Mouse (Mus musculus) ES-E14 (cell line): ENCODE results near the gene Fam3b. TPM values are rescaled to one million over a fixed set of nuclear protein-coding genes. Genes with fewer than 3 reads are reported as not detected.

Source experiments
- DNase-seq: peaks from one replicate; pipeline ENCODE4 v3.0.0-alpha.2; 2013; ENCODE audit warnings: low read depth, low spot score
- H3K27ac ChIP-seq: 2 replicates; pipeline ENCODE4 v1.5.1; 2012; ENCODE audit warnings: low read depth, mild to moderate bottlenecking, low read length, moderate library complexity, mixed read lengths; ENCODE audit not compliant: poor library complexity, insufficient read depth, severe bottlenecking
- H3K36me3 ChIP-seq: 2 replicates; pipeline ENCODE4 v1.6.1; 2012; ENCODE audit warnings: mild to moderate bottlenecking, low read length, moderate library complexity, mixed read lengths; ENCODE audit not compliant: control insufficient read depth, poor library complexity, insufficient read depth, severe bottlenecking
- H3K4me1 ChIP-seq, 2 experiments: fragments of 150-350 bp in 1 of 2; sonication (generic) in 1 of 2; 2 replicates each; pipeline ENCODE4 v1.6.1; 2012; ENCODE audit warnings: low read length in 2 of 2, mild to moderate bottlenecking in 1 of 2, mixed read lengths in 1 of 2; ENCODE audit not compliant: control insufficient read depth in 2 of 2, insufficient read depth in 2 of 2, poor library complexity in 1 of 2
- H3K4me3 ChIP-seq, 2 experiments: fragments of 150-350 bp in 1 of 2; sonication (generic) in 1 of 2; 2 replicates each; pipeline ENCODE4 v1.5.1; 2012; ENCODE audit warnings: low read length in 2 of 2, low read depth in 1 of 2, mild to moderate bottlenecking in 1 of 2, mixed read lengths in 1 of 2; ENCODE audit not compliant: insufficient read depth in 1 of 2, poor library complexity in 1 of 2, severe bottlenecking in 1 of 2
- H3K9ac ChIP-seq: 2 replicates; pipeline ENCODE4 v1.6.1; 2012; ENCODE audit warnings: low read depth, mild to moderate bottlenecking, low read length, mixed read lengths; ENCODE audit not compliant: poor library complexity, insufficient read depth, severe bottlenecking
- H3K9me3 ChIP-seq: fragments of 150-350 bp; sonication (generic); 2 replicates; pipeline ENCODE4 v1.6.1; 2012; ENCODE audit warnings: low read depth, mild to moderate bottlenecking, low read length; ENCODE audit not compliant: control insufficient read depth, insufficient read depth
- CHD2 ChIP-seq: IDR thresholded peaks from 2 replicates; pipeline ENCODE4 v1.6.1; 2014; ENCODE audit warnings: mild to moderate bottlenecking, low read depth, low read length, inconsistent platforms
- HCFC1 ChIP-seq: IDR thresholded peaks from 2 replicates; pipeline ENCODE4 v1.6.1; 2012; ENCODE audit warnings: low read length, inconsistent platforms, borderline replicate concordance; ENCODE audit not compliant: insufficient read depth
- MAFK ChIP-seq: IDR thresholded peaks from 2 replicates; pipeline ENCODE4 v1.6.1; 2014; ENCODE audit warnings: mild to moderate bottlenecking, low read depth, low read length, inconsistent platforms; ENCODE audit not compliant: insufficient read depth
- ZC3H11A ChIP-seq: IDR thresholded peaks from 2 replicates; pipeline ENCODE4 v1.6.1; 2012; ENCODE audit warnings: low read depth, mild to moderate bottlenecking, inconsistent platforms, low read length, borderline replicate concordance
- ZNF384 ChIP-seq: IDR thresholded peaks from 2 replicates; pipeline ENCODE4 v1.6.1; 2012; ENCODE audit warnings: low read depth, low read length, inconsistent platforms
- in situ Hi-C, 2 experiments: fragments of 600-800 bp; cut with MboI; formaldehyde crosslinking; loops; one replicate each; pipeline ENCODE4 v1.15.1; 2025; ENCODE audit warnings: low sequenced_read_pairs in 2 of 2, inconsistent platforms in 1 of 2; ENCODE audit not compliant: unreplicated experiment in 2 of 2
- total RNA-seq: library from RNA; depleted of rRNA; stranded (reverse); fragments of 300-350 nt; gene quantifications from 2 replicates; pipeline ENCODE4 v1.2.3, GENCODE M21; 2012

The Fam3b gene
- total RNA-seq, 1 experiment: 2.5 TPM

DNA sequence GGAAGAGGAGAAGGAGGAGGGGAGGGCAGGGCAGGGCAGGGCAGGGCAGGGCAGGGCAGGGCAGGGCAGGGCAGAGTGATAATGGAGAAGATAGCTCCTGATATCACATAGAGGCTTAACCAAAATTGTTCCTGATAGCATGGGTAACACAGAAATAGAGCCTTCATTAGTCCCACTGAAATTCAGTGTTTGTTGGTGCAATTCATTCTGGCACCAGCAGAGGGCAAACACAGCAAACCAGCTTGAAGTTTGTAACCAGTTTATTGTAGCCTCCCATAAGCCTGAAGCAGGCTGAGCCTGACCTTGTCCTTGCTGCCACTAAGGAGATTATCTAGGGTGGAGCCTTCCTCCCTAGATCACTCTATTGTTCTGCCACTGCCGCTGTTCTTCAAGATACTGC lies 8.4 kb upstream of the Fam3b start:
- in situ Hi-C loops: no loop called here
- Histone ChIP-seq H3K36me3 (no peaks in the 10 kb centered on the region), H3K9me3 (no peaks in the 10 kb centered on the region), H3K4me3 (no peak overlapping the region), H3K27ac (no peak overlapping the region), H3K9ac (no peak overlapping the region), H3K4me1 (peaks cover 2% of the 10 kb centered on the region in 2 experiments; a peak in 1 of 4 replicates)
- peak; percentile 76 for DNase-seq
- TF ChIP-seq HCFC1 (no peak), MAFK (no peak), ZC3H11A (peak; percentile 16; the same call in 1 of the 2 replicates)

DNA sequence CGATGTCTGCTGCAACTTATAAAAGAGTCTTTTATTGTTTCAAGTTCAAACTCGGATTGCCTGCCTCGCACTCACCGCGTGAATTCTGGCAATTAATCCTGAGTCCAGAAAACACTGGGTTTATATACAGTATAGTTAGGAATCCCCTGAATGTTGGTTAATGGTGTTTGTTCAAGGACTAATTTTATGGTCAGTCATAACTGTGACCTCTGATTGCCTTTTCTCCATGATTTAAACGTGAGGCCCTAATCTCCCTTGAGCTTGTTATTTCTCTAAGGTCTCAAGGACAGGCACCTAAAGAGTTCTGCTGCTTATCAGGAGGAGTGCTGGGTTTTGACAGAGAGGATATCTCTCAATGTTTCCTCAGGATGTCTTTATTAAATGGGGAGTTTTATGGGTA lies 7.4 kb upstream of the Fam3b start:
- Histone ChIP-seq H3K4me1 (peaks cover 2% of the 10 kb centered on the region in 2 experiments; a peak in 1 of 4 replicates), H3K27ac (no peak overlapping the region), H3K9me3 (no peaks in the 10 kb centered on the region), H3K36me3 (no peaks in the 10 kb centered on the region), H3K4me3 (no peak overlapping the region), H3K9ac (no peak overlapping the region)
- no peak for DNase-seq
- in situ Hi-C loops: no loop called here
- no peak for TF ChIP-seq CHD2
- TF ChIP-seq ZNF384: no peak
- TF ChIP-seq MAFK: no peak
- TF ChIP-seq HCFC1: no peak
- no peak for TF ChIP-seq ZC3H11A

DNA sequence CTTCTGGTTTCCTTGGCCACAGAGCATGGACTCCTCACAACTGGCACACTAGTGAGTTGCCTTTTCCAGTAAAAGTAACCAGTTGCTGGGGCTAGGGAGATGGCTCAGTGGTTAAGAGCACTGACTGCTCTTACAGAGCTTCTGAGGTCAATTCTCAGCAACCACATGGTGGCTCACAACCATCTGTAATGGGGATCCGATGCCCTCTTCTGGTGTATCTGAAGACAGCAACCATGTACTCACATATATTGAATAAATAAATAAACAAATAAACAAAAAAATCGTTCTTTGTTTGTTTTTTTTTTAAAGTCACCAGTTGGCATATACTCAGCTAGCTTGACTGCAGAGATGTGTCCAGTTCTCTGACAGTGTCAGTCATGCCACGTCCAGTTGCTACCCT lies 1.7 kb upstream of the Fam3b start:
- in situ Hi-C loops: loop anchor here in 1 of 2 experiments (10.0 kb wide), 1 partner anchor 202 kb away; no protein-coding TSS in a partner anchor
- H3K27ac ChIP-seq: no peak overlapping the region
- no peak for DNase-seq

DNA sequence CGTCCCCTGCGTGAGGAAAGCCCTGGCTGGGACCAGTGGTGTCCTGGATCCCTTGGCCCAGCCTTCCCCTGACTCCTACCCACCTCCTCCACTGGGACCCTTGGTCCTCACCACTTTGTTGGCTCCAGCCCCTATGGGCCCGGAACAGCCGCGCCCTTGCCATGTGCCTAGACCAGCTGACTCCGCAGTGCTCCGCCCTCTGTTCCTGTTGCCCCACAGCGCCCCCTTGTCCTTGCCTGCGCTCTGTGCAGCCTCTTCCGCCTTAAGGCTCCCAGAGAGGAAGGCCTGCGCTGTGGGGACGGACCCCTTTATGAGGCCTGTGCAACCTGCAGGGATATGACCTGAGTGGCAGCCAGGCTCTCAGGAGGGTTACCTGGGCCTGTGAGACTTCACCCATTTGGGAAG lies 2.3 kb downstream of the Fam3b start:
- in situ Hi-C loops: loop anchor here in 1 of 2 experiments (10.0 kb wide), 1 partner anchor 198 kb away; no protein-coding TSS in a partner anchor
- Histone ChIP-seq H3K27ac (no peak overlapping the region), H3K4me1 (0 out of 4 replicates have a peak, but pooled peaks cover 0 to 2% of the 10 kb centered on the region in 2 experiments), H3K36me3 (no peaks in the 10 kb centered on the region), H3K4me3 (0 out of 4 replicates have a peak overlapping the region, but pooled peaks of 1 of the 2 experiments have one; percentile 10), H3K9me3 (no peaks in the 10 kb centered on the region), H3K9ac (no peak overlapping the region)
- peak; percentile 49 for DNase-seq
- TF ChIP-seq CHD2 (no peak), ZC3H11A (no peak), ZNF384 (no peak), HCFC1 (no peak), MAFK (no peak)

More for the DNA sequence above, 1.7 kb upstream of the Fam3b start:
- TF ChIP-seq ZC3H11A (peak; percentile 19; the same call in 1 of the 2 replicates), ZNF384 (no peak), CHD2 (no peak), MAFK (no peak), HCFC1 (no peak)
- Histone ChIP-seq H3K36me3 (no peaks in the 10 kb centered on the region), H3K4me1 (peaks cover 0 to 2% of the 10 kb centered on the region in 2 experiments; a peak in 1 of 4 replicates), H3K4me3 (no peak overlapping the region), H3K9ac (no peak overlapping the region), H3K9me3 (no peaks in the 10 kb centered on the region)
